Mouse (Mus musculus) limb, embryonic 11.5 days (tissue): ENCODE measurements around the gene Krtap5-5. TPM values are rescaled to one million over a fixed set of nuclear protein-coding genes. Genes with fewer than 3 reads are reported as not detected.
"Not testable (repeated sequence)": the region's sequence is repeated elsewhere in the genome, so short reads cannot be mapped to it uniquely, and the experiment has no call there.

Source experiments
- ATAC-seq: fragments of 200-750 bp; cut with Nextera tagmentation; 2 replicates; pipeline ENCODE4 v1.8.0; 2017; ENCODE audit warnings: low read depth; ENCODE audit not compliant: insufficient number of reproducible peaks, low FRiP score, low TSS enrichment
- DNase-seq: peaks from one replicate; pipeline ENCODE4 v3.0.0-alpha.2; 2015; ENCODE audit warnings: low spot score
- H3K27ac ChIP-seq: fragments of 300-500 bp; sonication (generic); replicated peaks from 2 replicates; pipeline ENCODE4 v1.5.1; 2014; ENCODE audit warnings: low read depth, mild to moderate bottlenecking, low read length
- H3K27me3 ChIP-seq: fragments of 300-500 bp; sonication (generic); 2 replicates; pipeline ENCODE4 v1.6.1; 2014; ENCODE audit warnings: mild to moderate bottlenecking, low read length, mixed read lengths; ENCODE audit not compliant: control insufficient read depth, insufficient read depth
- H3K36me3 ChIP-seq: fragments of 300-500 bp; sonication (generic); 2 replicates; pipeline ENCODE4 v1.6.1; 2014; ENCODE audit warnings: mild to moderate bottlenecking, low read length, moderate library complexity, mixed read lengths; ENCODE audit not compliant: control insufficient read depth, insufficient read depth
- H3K4me1 ChIP-seq: fragments of 300-500 bp; sonication (generic); 2 replicates; pipeline ENCODE4 v1.6.1; 2014; ENCODE audit warnings: low read length, mixed read lengths; ENCODE audit not compliant: control insufficient read depth, insufficient read depth
- H3K4me2 ChIP-seq: fragments of 300-500 bp; sonication (generic); 2 replicates; pipeline ENCODE4 v1.6.1; 2014; ENCODE audit warnings: low read depth, mild to moderate bottlenecking, moderate library complexity; ENCODE audit not compliant: severe bottlenecking
- H3K4me3 ChIP-seq: fragments of 300-500 bp; sonication (generic); 2 replicates; pipeline ENCODE4 v1.5.1; 2014; ENCODE audit warnings: low read depth, low read length
- H3K9ac ChIP-seq: fragments of 300-500 bp; sonication (generic); 2 replicates; pipeline ENCODE4 v1.6.1; 2014; ENCODE audit warnings: mild to moderate bottlenecking, low read length
- H3K9me3 ChIP-seq: fragments of 300-500 bp; sonication (generic); 2 replicates; pipeline ENCODE4 v1.6.1; 2016; ENCODE audit warnings: low read length; ENCODE audit not compliant: control insufficient read depth
- WGBS: fragments of 180-500 bp; shearing (Covaris S2); extraction: QIAGEN DNeasy Blood & Tissue Kit; methylation state at CpG from one replicate; pipeline ENCODE4 v1.1.7; 2014; 5-methylcytosine and 5-hydroxymethylcytosine counted together
- polyA plus RNA-seq: library from polyadenylated mRNA; unstranded; fragments of >200 nt; fragmentation: Nextera tagmentation; extraction: Ambion mirVana; gene quantifications from 2 replicates; pipeline ENCODE4 v1.2.1, GENCODE M21; 2014

The Krtap5-5 gene
- polyA plus RNA-seq, result not detected in 2 replicates

GRCm38 (mm10) chr7:142229871-142230270 is at the start of gene Krtap5-5:
Gene Krtap5-5, minus strand, starts transcription at chr7:142229971.
- H3K27ac ChIP-seq, H3K9me3 ChIP-seq, H3K4me3 ChIP-seq, H3K36me3 ChIP-seq, H3K4me1 ChIP-seq, ATAC-seq, H3K4me2 ChIP-seq, H3K9ac ChIP-seq, H3K27me3 ChIP-seq, DNase-seq: not testable (repeated sequence)
- 55% methylated on average over 3 of the region's 3 CpGs for WGBS

- not testable (repeated sequence) for DNase-seq, H3K9me3 ChIP-seq, H3K4me3 ChIP-seq, H3K4me2 ChIP-seq, H3K4me1 ChIP-seq, ATAC-seq, H3K9ac ChIP-seq, H3K27ac ChIP-seq, H3K27me3 ChIP-seq, H3K36me3 ChIP-seq
- WGBS, result 75% methylated on average over 1 of the region's 1 CpGs
These were observed 49.5 kb upstream of the Krtap5-5 start for GRCm38 (mm10) chr7:142279291-142279690.

- H3K4me3 ChIP-seq, H3K9me3 ChIP-seq, ATAC-seq, H3K4me1 ChIP-seq, H3K27ac ChIP-seq, H3K27me3 ChIP-seq, H3K36me3 ChIP-seq, H3K4me2 ChIP-seq, H3K9ac ChIP-seq: not testable (repeated sequence)
- 0% methylated on average over 3 of the region's 3 CpGs for WGBS
- peak; percentile 76 for DNase-seq
These were observed 48.4 kb upstream of the Krtap5-5 start for GRCm38 (mm10) chr7:142278183-142278582.

GRCm38 (mm10) chr7:142274263-142274662 is 44.5 kb upstream of the Krtap5-5 start, which contains the start of gene Gm4559:
Gene Gm4559, minus strand, starts transcription at chr7:142274363.
- H3K9ac ChIP-seq, H3K4me2 ChIP-seq, DNase-seq, H3K4me1 ChIP-seq, H3K9me3 ChIP-seq, ATAC-seq, H3K36me3 ChIP-seq, H3K27ac ChIP-seq, H3K4me3 ChIP-seq, H3K27me3 ChIP-seq: not testable (repeated sequence)

- not testable (repeated sequence) for H3K27me3 ChIP-seq, H3K4me3 ChIP-seq, DNase-seq, H3K4me1 ChIP-seq, H3K27ac ChIP-seq, H3K9ac ChIP-seq, H3K36me3 ChIP-seq, ATAC-seq, H3K4me2 ChIP-seq, H3K9me3 ChIP-seq
- WGBS, result 63% methylated on average over 1 of the region's 1 CpGs
These were observed 28.5 kb upstream of the Krtap5-5 start, which contains the start of gene Gm2431 for GRCm38 (mm10) chr7:142258254-142258653. Gene Gm2431, minus strand, starts transcription at chr7:142258354.

DNA sequence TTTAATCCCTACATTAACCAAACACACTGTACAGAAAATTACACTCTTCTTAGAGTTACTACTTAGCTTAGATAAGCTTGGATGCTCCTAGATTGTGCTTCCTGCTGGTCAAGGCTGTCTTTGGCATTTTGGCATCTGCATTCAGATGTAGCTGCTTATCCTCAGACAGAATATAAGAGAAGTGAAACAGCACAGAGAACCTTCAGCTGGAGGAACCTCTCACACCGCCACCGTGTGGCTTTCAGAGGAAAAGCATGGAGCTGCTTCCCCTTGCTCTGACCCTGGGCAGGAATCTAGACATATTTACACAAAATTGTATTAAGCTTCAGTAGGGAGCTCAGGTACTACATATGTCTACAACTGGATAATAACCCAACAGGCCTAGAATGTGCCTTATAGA is 25.7 kb upstream of the Krtap5-5 start:
- 0% methylated on average over 2 of the region's 2 CpGs for WGBS
- peak; percentile 48 for DNase-seq
- Histone ChIP-seq H3K9me3 (no peaks in the 10 kb centered on the region), H3K27ac (no peak overlapping the region), H3K9ac (no peak overlapping the region), H3K4me1 (no peaks in the 10 kb centered on the region), H3K36me3 (no peaks in the 10 kb centered on the region), H3K4me2 (no peak overlapping the region), H3K27me3 (no peaks in the 10 kb centered on the region), H3K4me3 (no peak overlapping the region)
- ATAC-seq, result no peak

DNA sequence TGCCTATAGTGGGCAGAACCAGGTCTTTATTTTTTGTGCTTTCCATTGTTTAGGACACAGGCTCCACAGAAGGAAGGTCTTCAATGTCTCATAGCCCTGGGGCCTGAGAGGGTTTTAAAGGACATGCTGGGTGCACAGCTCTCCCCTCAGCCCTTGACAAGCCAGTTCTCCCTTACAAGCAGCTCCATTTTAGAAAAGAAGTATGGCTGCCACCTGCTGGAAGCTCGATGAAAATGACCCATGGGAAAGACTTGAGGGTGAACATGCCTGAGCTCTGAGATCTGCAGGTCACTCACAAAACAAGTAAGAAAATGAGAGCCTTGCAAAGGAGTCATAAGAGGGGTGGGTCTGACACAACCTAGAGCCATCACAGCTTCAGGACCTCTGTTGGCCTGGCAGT is 20.1 kb upstream of the Krtap5-5 start:
- no peaks in the 10 kb centered on the region for H3K9me3 ChIP-seq
- ATAC-seq (no peak), DNase-seq (peak; percentile 53)
- no peak overlapping the region for H3K27ac ChIP-seq
- no peaks in the 10 kb centered on the region for H3K27me3 ChIP-seq
- H3K4me2 ChIP-seq, result no peak overlapping the region
- H3K4me3 ChIP-seq, result no peak overlapping the region
- H3K36me3 ChIP-seq, result no peaks in the 10 kb centered on the region
- H3K4me1 ChIP-seq, result no peaks in the 10 kb centered on the region
- WGBS, result 0% methylated on average over 1 of the region's 1 CpGs
- no peak overlapping the region for H3K9ac ChIP-seq

GRCm38 (mm10) chr7:142240978-142241377 is 11.2 kb upstream of the Krtap5-5 start, which contains the start of gene Gm40460:
Gene Gm40460, minus strand, starts transcription at chr7:142241078.
- H3K36me3 ChIP-seq, result no peaks in the 10 kb centered on the region
- ATAC-seq (no peak), DNase-seq (no peak)
- no peak within 1 kb of the TSS for H3K4me3 ChIP-seq
- H3K27ac ChIP-seq, result no peak within 1 kb of the TSS
- H3K9me3 ChIP-seq, result no peaks in the 10 kb centered on the region; the same call in 1 of the 2 replicates
- H3K4me2 ChIP-seq, result no peak within 1 kb of the TSS
- no peak within 1 kb of the TSS for H3K9ac ChIP-seq
- 64% methylated on average over 2 of the region's 2 CpGs for WGBS
- no peaks in the 10 kb centered on the region for H3K27me3 ChIP-seq
- H3K4me1 ChIP-seq, result no peaks in the 10 kb centered on the region

DNA sequence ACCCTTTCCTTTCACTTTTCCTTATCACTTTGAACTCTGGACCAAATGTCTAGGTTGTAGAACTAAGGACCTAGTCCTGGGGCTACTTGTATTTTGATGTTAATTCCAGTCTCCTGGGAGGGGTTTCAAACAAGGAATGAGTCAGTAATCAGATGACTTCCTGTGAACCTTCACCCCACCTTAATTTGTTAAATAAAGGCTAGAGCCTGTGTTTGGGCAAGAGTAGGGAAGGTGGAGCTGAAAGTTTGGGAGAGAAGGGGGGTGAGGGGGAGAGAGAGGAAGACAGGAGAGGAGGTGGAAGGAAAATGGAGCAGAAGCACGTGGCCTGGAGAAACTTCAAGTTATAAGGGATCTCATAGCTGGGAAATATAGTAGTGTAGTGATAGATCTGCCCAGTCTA is 1.8 kb upstream of the Krtap5-5 start:
- H3K4me2 ChIP-seq, result no peak overlapping the region
- ATAC-seq, result no peak
- H3K27ac ChIP-seq, result no peak overlapping the region
- no peak for DNase-seq
- no peak overlapping the region for H3K4me3 ChIP-seq
- no peaks in the 10 kb centered on the region for H3K36me3 ChIP-seq
- no peaks in the 10 kb centered on the region for H3K27me3 ChIP-seq
- H3K9ac ChIP-seq, result no peak overlapping the region
- H3K9me3 ChIP-seq, result no peaks in the 10 kb centered on the region; the same call in 1 of the 2 replicates
- H3K4me1 ChIP-seq, result no peaks in the 10 kb centered on the region
- 29% methylated on average over 1 of the region's 1 CpGs for WGBS
